Mouse (Mus musculus): Measurements from ENCODE around the gene Taf10. TPM values are rescaled to one million over a fixed set of nuclear protein-coding genes. Genes with fewer than 3 reads are reported as not detected.
"Not testable (repeated sequence)": the region's sequence is repeated elsewhere in the genome, so short reads cannot be mapped to it uniquely, and the experiment has no call there.

The Taf10 gene
- polyA plus RNA-seq, 1 experiment from 2014 or later, result 175 TPM

GRCm38 (mm10) chr7:105762517-105763270 is 18.5 kb upstream of the Taf10 start:
- Histone ChIP-seq H3K36me3 (ENCODE audit: control insufficient read depth, insufficient read depth, low read length) (peaks cover 36% of the 10 kb centered on the region), H3K9me3 (ENCODE audit: control insufficient read depth, low read length) (no peaks in the 10 kb centered on the region), H3K4me3 (ENCODE audit: low read depth, low read length) (0 out of 2 replicates have a peak overlapping the region, but pooled peaks have one; percentile 8), H3K4me2 (replicated peaks; ENCODE audit: low read depth, low read length) (peak overlapping the region; percentile 7; the same call in 1 of the 2 replicates), H3K9ac (ENCODE audit: low read depth, low read length) (no peak overlapping the region), H3K4me1 (replicated peaks; ENCODE audit: control insufficient read depth, insufficient read depth, low read length) (peaks cover 2% of the 10 kb centered on the region; the same call in 1 of the 2 replicates), H3K27me3 (ENCODE audit: control insufficient read depth, insufficient read depth, low read length) (peaks cover 27% of the 10 kb centered on the region), H3K27ac (ENCODE audit: low read depth, low read length) (no peak overlapping the region)
- peak; percentile 46 for DNase-seq (ENCODE audit: low spot score)
- 20% methylated on average over 54 of the region's 55 CpGs for WGBS
- 0 out of 2 replicates have a peak, but pooled peaks have one; percentile 8 for ATAC-seq (ENCODE audit: low FRiP score)

GRCm38 (mm10) chr7:105761813-105762484 is 17.8 kb upstream of the Taf10 start:
- 19% methylated on average over 51 of the region's 51 CpGs for WGBS
- Histone ChIP-seq H3K27ac (ENCODE audit: low read depth, low read length) (no peak overlapping the region), H3K4me3 (ENCODE audit: low read depth, low read length) (no peak overlapping the region), H3K27me3 (ENCODE audit: control insufficient read depth, insufficient read depth, low read length) (peaks cover 27% of the 10 kb centered on the region), H3K4me2 (replicated peaks; ENCODE audit: low read depth, low read length) (0 out of 2 replicates have a peak overlapping the region, but pooled peaks have one; percentile 7), H3K4me1 (replicated peaks; ENCODE audit: control insufficient read depth, insufficient read depth, low read length) (0 out of 2 replicates have a peak, but pooled peaks cover 2% of the 10 kb centered on the region), H3K9ac (ENCODE audit: low read depth, low read length) (no peak overlapping the region), H3K36me3 (ENCODE audit: control insufficient read depth, insufficient read depth, low read length) (peaks cover 38% of the 10 kb centered on the region), H3K9me3 (ENCODE audit: control insufficient read depth, low read length) (no peaks in the 10 kb centered on the region)
- DNase-seq (ENCODE audit: low spot score) (no peak), ATAC-seq (ENCODE audit: low FRiP score) (peak; percentile 9; the same call in 1 of the 2 replicates)

- no peak for ATAC-seq (ENCODE audit: low FRiP score)
- Histone ChIP-seq H3K36me3 (ENCODE audit: control insufficient read depth, insufficient read depth, low read length) (peaks cover 7% of the 10 kb centered on the region), H3K4me1 (replicated peaks; ENCODE audit: control insufficient read depth, insufficient read depth, low read length) (no peaks in the 10 kb centered on the region), H3K27me3 (ENCODE audit: control insufficient read depth, insufficient read depth, low read length) (no peaks in the 10 kb centered on the region), H3K9me3 (ENCODE audit: control insufficient read depth, low read length) (no peaks in the 10 kb centered on the region), H3K27ac (ENCODE audit: low read depth, low read length) (no peak overlapping the region), H3K9ac (ENCODE audit: low read depth, low read length) (no peak overlapping the region), H3K4me3 (ENCODE audit: low read depth, low read length) (no peak overlapping the region), H3K4me2 (replicated peaks; ENCODE audit: low read depth, low read length) (no peak overlapping the region)
- WGBS, result 90% methylated on average over 10 of the region's 10 CpGs
- DNase-seq (ENCODE audit: low spot score), result no peak
Observed at GRCm38 (mm10) chr7:105753281-105753680, 9.1 kb upstream of the Taf10 start.

GRCm38 (mm10) chr7:105752716-105753115 is 8.6 kb upstream of the Taf10 start:
- ATAC-seq (ENCODE audit: low FRiP score) (no peak; the same call in none of the 2 replicates), DNase-seq (ENCODE audit: low spot score) (no peak)
- Histone ChIP-seq H3K9me3 (ENCODE audit: control insufficient read depth, low read length) (no peaks in the 10 kb centered on the region), H3K4me2 (replicated peaks; ENCODE audit: low read depth, low read length) (no peak overlapping the region), H3K4me3 (ENCODE audit: low read depth, low read length) (no peak overlapping the region), H3K4me1 (replicated peaks; ENCODE audit: control insufficient read depth, insufficient read depth, low read length) (no peaks in the 10 kb centered on the region), H3K36me3 (ENCODE audit: control insufficient read depth, insufficient read depth, low read length) (peaks cover 5% of the 10 kb centered on the region; the same call in 1 of the 2 replicates), H3K27me3 (ENCODE audit: control insufficient read depth, insufficient read depth, low read length) (no peaks in the 10 kb centered on the region), H3K9ac (ENCODE audit: low read depth, low read length) (no peak overlapping the region), H3K27ac (ENCODE audit: low read depth, low read length) (no peak overlapping the region)
- 96% methylated on average over 2 of the region's 2 CpGs for WGBS

GRCm38 (mm10) chr7:105751491-105752433 is 7.6 kb upstream of the Taf10 start, which contains the start of gene Tpp1:
Tpp1 (minus strand) TSS chr7:105752235.
- H3K9ac ChIP-seq (ENCODE audit: low read depth, low read length), result peak within 1 kb of the TSS; percentile 71
- H3K4me2 ChIP-seq (replicated peaks; ENCODE audit: low read depth, low read length), result peak within 1 kb of the TSS; percentile 60
- DNase-seq (ENCODE audit: low spot score) (peak; percentile 93), ATAC-seq (ENCODE audit: low FRiP score) (peak; percentile 94)
- H3K27ac ChIP-seq (ENCODE audit: low read depth, low read length), result no peak within 1 kb of the TSS
- peak within 1 kb of the TSS; percentile 47 for H3K4me3 ChIP-seq (ENCODE audit: low read depth, low read length)
- no peaks in the 10 kb centered on the region for H3K4me1 ChIP-seq (replicated peaks; ENCODE audit: control insufficient read depth, insufficient read depth, low read length)
- H3K27me3 ChIP-seq (ENCODE audit: control insufficient read depth, insufficient read depth, low read length), result no peaks in the 10 kb centered on the region
- peaks cover 2% of the 10 kb centered on the region; the same call in 1 of the 2 replicates for H3K36me3 ChIP-seq (ENCODE audit: control insufficient read depth, insufficient read depth, low read length)
- no peaks in the 10 kb centered on the region for H3K9me3 ChIP-seq (ENCODE audit: control insufficient read depth, low read length)
- 26% methylated on average over 20 of the region's 20 CpGs for WGBS

GRCm38 (mm10) chr7:105747776-105748175 is 3.6 kb upstream of the Taf10 start:
- H3K4me1 ChIP-seq (replicated peaks; ENCODE audit: control insufficient read depth, insufficient read depth, low read length), result no peaks in the 10 kb centered on the region
- 82% methylated on average over 2 of the region's 2 CpGs for WGBS
- H3K4me3 ChIP-seq (ENCODE audit: low read depth, low read length), result no peak overlapping the region
- no peaks in the 10 kb centered on the region for H3K36me3 ChIP-seq (ENCODE audit: control insufficient read depth, insufficient read depth, low read length)
- H3K9ac ChIP-seq (ENCODE audit: low read depth, low read length), result no peak overlapping the region
- no peaks in the 10 kb centered on the region for H3K9me3 ChIP-seq (ENCODE audit: control insufficient read depth, low read length)
- no peak for DNase-seq (ENCODE audit: low spot score)
- no peak for ATAC-seq (ENCODE audit: low FRiP score)
- H3K27me3 ChIP-seq (ENCODE audit: control insufficient read depth, insufficient read depth, low read length), result no peaks in the 10 kb centered on the region
- no peak overlapping the region for H3K4me2 ChIP-seq (replicated peaks; ENCODE audit: low read depth, low read length)
- no peak overlapping the region for H3K27ac ChIP-seq (ENCODE audit: low read depth, low read length)

- H3K36me3 ChIP-seq (ENCODE audit: control insufficient read depth, insufficient read depth, low read length); ATAC-seq (ENCODE audit: low FRiP score): not testable (repeated sequence)
- 34% methylated on average over 20 of the region's 20 CpGs for WGBS
Observed at GRCm38 (mm10) chr7:105743246-105743925, 775 bp downstream of the Taf10 start.

More at GRCm38 (mm10) chr7:105743246-105743925, 775 bp downstream of the Taf10 start:
- DNase-seq (ENCODE audit: low spot score); H3K27ac ChIP-seq (ENCODE audit: low read depth, low read length); H3K9me3 ChIP-seq (ENCODE audit: control insufficient read depth, low read length); H3K27me3 ChIP-seq (ENCODE audit: control insufficient read depth, insufficient read depth, low read length); H3K4me1 ChIP-seq (replicated peaks; ENCODE audit: control insufficient read depth, insufficient read depth, low read length): not testable (repeated sequence)
- Histone ChIP-seq H3K4me2 (replicated peaks; ENCODE audit: low read depth, low read length) (peak overlapping the region; percentile 77), H3K9ac (ENCODE audit: low read depth, low read length) (peak overlapping the region; percentile 91), H3K4me3 (ENCODE audit: low read depth, low read length) (peak overlapping the region; percentile 92)
